ENCODE assay signal across 8 mouse cellular contexts in genomic region chr5:143463671-143464070, GRCm38 (mm10). TPM values are rescaled to one million over a fixed set of nuclear protein-coding genes. Genes with fewer than 3 reads are reported as not detected.
DNase-seq lines count a peak whose midpoint lies in the region; ATAC-seq and TF ChIP-seq lines count a peak whose summit lies in the region.

No protein-coding gene starts in this region.

- WGBS in lung, embryonic 14.5 days: 73% methylated on average over 11 of the region's 11 CpGs
- 77% methylated on average over 11 of the region's 11 CpGs for WGBS in forebrain, embryonic 11.5 days
- WGBS in limb, embryonic 11.5 days: 73% methylated on average over 11 of the region's 11 CpGs
- WGBS in olfactory bulb, adult 2 months: 73% methylated on average over 11 of the region's 11 CpGs

- H3K27ac ChIP-seq in lung, embryonic 14.5 days (ENCODE audit: low read depth): no peak overlapping the region
- no peak overlapping the region for H3K27ac ChIP-seq in forebrain, embryonic 11.5 days (ENCODE audit: low read depth, low read length)
- H3K27ac ChIP-seq in limb, embryonic 11.5 days (replicated peaks; ENCODE audit: low read depth, low read length): no peak overlapping the region
- H3K27ac ChIP-seq in olfactory bulb, adult 2 months (ENCODE audit: insufficient read depth, low read depth, low read length): peak overlapping the region; percentile 90; the same call in 1 of the 2 replicates

- H3K27me3 ChIP-seq in lung, embryonic 14.5 days (ENCODE audit: insufficient read depth, low read length): no peaks in the 10 kb centered on the region
- H3K27me3 ChIP-seq in forebrain, embryonic 11.5 days (ENCODE audit: control insufficient read depth, insufficient read depth, low read length): no peaks in the 10 kb centered on the region
- no peaks in the 10 kb centered on the region for H3K27me3 ChIP-seq in limb, embryonic 11.5 days (ENCODE audit: control insufficient read depth, insufficient read depth, low read length)

- no peak for TF ChIP-seq CTCF in lung, embryonic 14.5 days (IDR thresholded peaks at IDR 0.05; ENCODE audit: low read depth)
- no peak for TF ChIP-seq CTCF in olfactory bulb, adult 2 months (IDR thresholded peaks at IDR 0.05; ENCODE audit: insufficient read depth, low read depth, low read length)

- no peaks in the 10 kb centered on the region for H3K4me1 ChIP-seq in lung, embryonic 14.5 days (ENCODE audit: insufficient read depth)
- peaks cover 4% of the 10 kb centered on the region; the same call in 1 of the 2 replicates for H3K4me1 ChIP-seq in forebrain, embryonic 11.5 days (replicated peaks; ENCODE audit: control insufficient read depth, insufficient read depth, low read length)
- peaks cover 2% of the 10 kb centered on the region; the same call in 1 of the 2 replicates for H3K4me1 ChIP-seq in limb, embryonic 11.5 days (ENCODE audit: control insufficient read depth, insufficient read depth, low read length)
- peaks cover 7% of the 10 kb centered on the region for H3K4me1 ChIP-seq in olfactory bulb, adult 2 months (ENCODE audit: control insufficient read depth, insufficient read depth, low read length)

- no peak for DNase-seq in lung, embryonic 14.5 days
- no peak for DNase-seq in lung, postnatal 36 days
- no peak for DNase-seq in forebrain, embryonic 11.5 days (ENCODE audit: low spot score)
- DNase-seq in limb, embryonic 11.5 days (ENCODE audit: low spot score): no peak
- no peak for DNase-seq in T-cell, adult 2 months (ENCODE audit: low spot score)
- DNase-seq in thymus, postnatal 14 days: no peak

- TF ChIP-seq POLR2A in olfactory bulb, adult 2 months (IDR thresholded peaks at IDR 0.05; ENCODE audit: insufficient read depth, low read depth, low read length): no peak

- peaks cover 10% of the 10 kb centered on the region; the same call in 1 of the 2 replicates for H3K36me3 ChIP-seq in lung, embryonic 14.5 days (ENCODE audit: insufficient read depth)
- H3K36me3 ChIP-seq in forebrain, embryonic 11.5 days (ENCODE audit: control insufficient read depth, insufficient read depth, low read length): no peaks in the 10 kb centered on the region
- H3K36me3 ChIP-seq in limb, embryonic 11.5 days (ENCODE audit: control insufficient read depth, insufficient read depth, low read length): no peaks in the 10 kb centered on the region

- no peak for ATAC-seq in lung, embryonic 14.5 days (ENCODE audit: insufficient read depth)
- no peak for ATAC-seq in forebrain, embryonic 11.5 days (replicated peaks; ENCODE audit: low FRiP score)
- no peak for ATAC-seq in limb, embryonic 11.5 days (ENCODE audit: insufficient number of reproducible peaks, low FRiP score, low TSS enrichment, low read depth)
- ATAC-seq in activated CD4-positive, CD25-positive, alpha-beta regulatory T cell, adult 4 months: no peak

- H3K4me3 ChIP-seq in lung, embryonic 14.5 days (ENCODE audit: low read depth, low read length): peak overlapping the region; percentile 69
- H3K4me3 ChIP-seq in forebrain, embryonic 11.5 days (ENCODE audit: low read depth, low read length): peak overlapping the region; percentile 76
- peak overlapping the region; percentile 70 for H3K4me3 ChIP-seq in limb, embryonic 11.5 days (ENCODE audit: low read depth, low read length)
- H3K4me3 ChIP-seq in olfactory bulb, adult 2 months (ENCODE audit: insufficient read depth, low read depth, low read length): peak overlapping the region; percentile 86

- peak overlapping the region; percentile 95 for H3K4me2 ChIP-seq in lung, embryonic 14.5 days
- peak overlapping the region; percentile 81 for H3K4me2 ChIP-seq in forebrain, embryonic 11.5 days (ENCODE audit: low read depth, low read length, severe bottlenecking)
- peak overlapping the region; percentile 91 for H3K4me2 ChIP-seq in limb, embryonic 11.5 days (ENCODE audit: low read depth, severe bottlenecking)

- H3K9me3 ChIP-seq in lung, embryonic 14.5 days (ENCODE audit: low read depth, low read length): no peaks in the 10 kb centered on the region
- H3K9me3 ChIP-seq in forebrain, embryonic 11.5 days (ENCODE audit: control insufficient read depth, low read length): no peaks in the 10 kb centered on the region
- H3K9me3 ChIP-seq in limb, embryonic 11.5 days (ENCODE audit: control insufficient read depth, low read length): no peaks in the 10 kb centered on the region

- peak overlapping the region; percentile 68 for H3K9ac ChIP-seq in lung, embryonic 14.5 days
- H3K9ac ChIP-seq in forebrain, embryonic 11.5 days (ENCODE audit: low read length): peak overlapping the region; percentile 82
- peak overlapping the region; percentile 67 for H3K9ac ChIP-seq in limb, embryonic 11.5 days (ENCODE audit: low read length)

RNA-seq across cellular contexts. Expression of gene Daglb, which starts 0.7 kb away (rescaled TPM):
- 7.3 and 9.2 TPM in 2 replicates for polyA plus RNA-seq in lung, embryonic 14.5 days (2014; fragmentation: Nextera tagmentation; extraction: Ambion mirVana)
- polyA plus RNA-seq in forebrain, embryonic 11.5 days (2014; fragmentation: Nextera tagmentation; extraction: Ambion mirVana): 12.5 and 13.8 TPM in 2 replicates
- 9.2 and 9.4 TPM in 2 replicates for polyA plus RNA-seq in limb, embryonic 11.5 days (2014; fragmentation: Nextera tagmentation; extraction: Ambion mirVana)
- not detected in 2 replicates for polyA plus RNA-seq in olfactory bulb, adult 2 months (2012; ENCODE audit: insufficient read depth, insufficient read length, low replicate concordance, missing spikeins)
- polyA plus RNA-seq in activated CD4-positive, CD25-positive, alpha-beta regulatory T cell, adult 4 months (2017; shearing (Covaris generic)): 10 to 100 TPM in 1 of 2 experiments, 1 to 10 TPM in 1; 8.5 to 10.6 TPM
